Mouse (Mus musculus): ENCODE data around the gene Aes. TPM values are rescaled to one million over a fixed set of nuclear protein-coding genes. Genes with fewer than 3 reads are reported as not detected.

Gene Aes
- polyA plus RNA-seq, 1 experiment: 152 TPM

- Histone ChIP-seq H3K4me3 (replicated peaks) (no peak overlapping the region), H3K4me1 (ENCODE audit: control insufficient read depth) (peaks cover 2% of the 10 kb centered on the region), H3K9me3 (ENCODE audit: control insufficient read depth, low read length) (no peaks in the 10 kb centered on the region), H3K27me3 (ENCODE audit: control insufficient read depth) (peaks cover 13% of the 10 kb centered on the region), H3K36me3 (ENCODE audit: control insufficient read depth) (peaks cover 3% of the 10 kb centered on the region; the same call in 1 of the 2 replicates)
- TF ChIP-seq TAL1 (IDR thresholded peaks at IDR 0.05; ENCODE audit: low read length) (no peak), GATA1 (IDR thresholded peaks at IDR 0.05; ENCODE audit: low read length) (no peak)
These were observed 29.5 kb downstream of the Aes start for GRCm38 (mm10) chr10:81588739-81589138.

- no peaks in the 10 kb centered on the region for H3K9me3 ChIP-seq (ENCODE audit: control insufficient read depth, low read length)
- TF ChIP-seq GATA1 (IDR thresholded peaks at IDR 0.05; ENCODE audit: low read length): no peak
- no peak for TF ChIP-seq TAL1 (IDR thresholded peaks at IDR 0.05; ENCODE audit: low read length)
- peaks cover 42% of the 10 kb centered on the region for H3K27me3 ChIP-seq (ENCODE audit: control insufficient read depth)
- peaks cover 2% of the 10 kb centered on the region; the same call in 1 of the 2 replicates for H3K36me3 ChIP-seq (ENCODE audit: control insufficient read depth)
- H3K4me1 ChIP-seq (ENCODE audit: control insufficient read depth): peaks cover 3% of the 10 kb centered on the region
- no peak overlapping the region for H3K4me3 ChIP-seq (replicated peaks)
These were observed 32.6 kb downstream of the Aes start for GRCm38 (mm10) chr10:81591846-81592245.

GRCm38 (mm10) chr10:81592631-81593030, 33.3 kb downstream of the Aes start:
- Histone ChIP-seq H3K4me1 (ENCODE audit: control insufficient read depth) (peaks cover 6% of the 10 kb centered on the region; the same call in 1 of the 2 replicates), H3K4me3 (replicated peaks) (no peak overlapping the region), H3K9me3 (ENCODE audit: control insufficient read depth, low read length) (no peaks in the 10 kb centered on the region), H3K27me3 (ENCODE audit: control insufficient read depth) (peaks cover 47% of the 10 kb centered on the region), H3K36me3 (ENCODE audit: control insufficient read depth) (no peaks in the 10 kb centered on the region)
- TF ChIP-seq GATA1 (IDR thresholded peaks at IDR 0.05; ENCODE audit: low read length) (no peak), TAL1 (IDR thresholded peaks at IDR 0.05; ENCODE audit: low read length) (no peak)

- TF ChIP-seq TAL1 (IDR thresholded peaks at IDR 0.05; ENCODE audit: low read length) (no peak), GATA1 (IDR thresholded peaks at IDR 0.05; ENCODE audit: low read length) (no peak)
- Histone ChIP-seq H3K27me3 (ENCODE audit: control insufficient read depth) (peaks cover 53% of the 10 kb centered on the region), H3K9me3 (ENCODE audit: control insufficient read depth, low read length) (no peaks in the 10 kb centered on the region), H3K4me1 (ENCODE audit: control insufficient read depth) (peaks cover 6% of the 10 kb centered on the region; the same call in 1 of the 2 replicates), H3K36me3 (ENCODE audit: control insufficient read depth) (no peaks in the 10 kb centered on the region), H3K4me3 (replicated peaks) (no peak overlapping the region)
These were observed 33.9 kb downstream of the Aes start for GRCm38 (mm10) chr10:81593223-81593622.

GRCm38 (mm10) chr10:81593935-81594334, 34.6 kb downstream of the Aes start:
- H3K36me3 ChIP-seq (ENCODE audit: control insufficient read depth): no peaks in the 10 kb centered on the region
- TF ChIP-seq GATA1 (IDR thresholded peaks at IDR 0.05; ENCODE audit: low read length) (no peak), TAL1 (IDR thresholded peaks at IDR 0.05; ENCODE audit: low read length) (no peak)
- peaks cover 58% of the 10 kb centered on the region for H3K27me3 ChIP-seq (ENCODE audit: control insufficient read depth)
- H3K4me1 ChIP-seq (ENCODE audit: control insufficient read depth): peaks cover 6% of the 10 kb centered on the region; the same call in 1 of the 2 replicates
- no peaks in the 10 kb centered on the region for H3K9me3 ChIP-seq (ENCODE audit: control insufficient read depth, low read length)
- H3K4me3 ChIP-seq (replicated peaks): no peak overlapping the region

GRCm38 (mm10) chr10:81595599-81595998, 36.3 kb downstream of the Aes start:
- Histone ChIP-seq H3K4me1 (ENCODE audit: control insufficient read depth) (peaks cover 17% of the 10 kb centered on the region), H3K4me3 (replicated peaks) (no peak overlapping the region), H3K36me3 (ENCODE audit: control insufficient read depth) (no peaks in the 10 kb centered on the region), H3K27me3 (ENCODE audit: control insufficient read depth) (peaks cover 65% of the 10 kb centered on the region), H3K9me3 (ENCODE audit: control insufficient read depth, low read length) (no peaks in the 10 kb centered on the region)
- TF ChIP-seq TAL1 (IDR thresholded peaks at IDR 0.05; ENCODE audit: low read length) (no peak), GATA1 (IDR thresholded peaks at IDR 0.05; ENCODE audit: low read length) (no peak)

- Histone ChIP-seq H3K9me3 (ENCODE audit: control insufficient read depth, low read length) (no peaks in the 10 kb centered on the region), H3K4me1 (ENCODE audit: control insufficient read depth) (peaks cover 27% of the 10 kb centered on the region), H3K27me3 (ENCODE audit: control insufficient read depth) (peaks cover 64% of the 10 kb centered on the region), H3K36me3 (ENCODE audit: control insufficient read depth) (no peaks in the 10 kb centered on the region), H3K4me3 (replicated peaks) (no peak overlapping the region)
- no peak for TF ChIP-seq TAL1 (IDR thresholded peaks at IDR 0.05; ENCODE audit: low read length)
- no peak for TF ChIP-seq GATA1 (IDR thresholded peaks at IDR 0.05; ENCODE audit: low read length)
These were observed 37.3 kb downstream of the Aes start for GRCm38 (mm10) chr10:81596611-81597010.

- Histone ChIP-seq H3K27me3 (ENCODE audit: control insufficient read depth) (peaks cover 61% of the 10 kb centered on the region), H3K4me3 (replicated peaks) (no peak overlapping the region), H3K4me1 (ENCODE audit: control insufficient read depth) (peaks cover 31% of the 10 kb centered on the region)
These were observed 38.1 kb downstream of the Aes start for GRCm38 (mm10) chr10:81597137-81597950.

GRCm38 (mm10) chr10:81598342-81598741, 39.1 kb downstream of the Aes start:
- Histone ChIP-seq H3K4me3 (replicated peaks) (no peak overlapping the region), H3K27me3 (ENCODE audit: control insufficient read depth) (peaks cover 58% of the 10 kb centered on the region), H3K9me3 (ENCODE audit: control insufficient read depth, low read length) (no peaks in the 10 kb centered on the region), H3K4me1 (ENCODE audit: control insufficient read depth) (peaks cover 38% of the 10 kb centered on the region), H3K36me3 (ENCODE audit: control insufficient read depth) (no peaks in the 10 kb centered on the region)
- no peak for TF ChIP-seq GATA1 (IDR thresholded peaks at IDR 0.05; ENCODE audit: low read length)
- no peak for TF ChIP-seq TAL1 (IDR thresholded peaks at IDR 0.05; ENCODE audit: low read length)

More at GRCm38 (mm10) chr10:81597137-81597950, 38.1 kb downstream of the Aes start:
- no peak for TF ChIP-seq GATA1 (IDR thresholded peaks at IDR 0.05; ENCODE audit: low read length)
- no peak for TF ChIP-seq TAL1 (IDR thresholded peaks at IDR 0.05; ENCODE audit: low read length)
- no peaks in the 10 kb centered on the region for H3K9me3 ChIP-seq (ENCODE audit: control insufficient read depth, low read length)
- H3K36me3 ChIP-seq (ENCODE audit: control insufficient read depth): no peaks in the 10 kb centered on the region
